Mouse (Mus musculus): ENCODE data around the gene Irgm1. TPM values are rescaled to one million over a fixed set of nuclear protein-coding genes. Genes with fewer than 3 reads are reported as not detected.

The Irgm1 gene
- polyA plus RNA-seq, 1 experiment from 2014 or later = 4.6 TPM

GRCm38 (mm10) chr11:48838879-48839680, 32.4 kb downstream of the Irgm1 start:
- Histone ChIP-seq H3K27me3 (peaks cover 22% of the 10 kb centered on the region), H3K27ac (no peak overlapping the region), H3K9me3 (no peaks in the 10 kb centered on the region), H3K4me1 (peaks cover 13% of the 10 kb centered on the region), H3K4me2 (replicated peaks) (peak overlapping the region; percentile 90), H3K36me3 (no peaks in the 10 kb centered on the region), H3K4me3 (peak overlapping the region; percentile 90), H3K9ac (peak overlapping the region; percentile 84; the same call in 1 of the 2 replicates)
- 66% methylated on average over 10 of the region's 10 CpGs for whole genome bisulfite sequencing
- ATAC-seq (ENCODE audit: low FRiP score, low read depth) = no peak

- WGBS = 3% methylated on average over 16 of the region's 16 CpGs
- no peaks in the 10 kb centered on the region for H3K36me3 ChIP-seq
- peaks cover 13% of the 10 kb centered on the region for H3K4me1 ChIP-seq
- no peak overlapping the region for H3K27ac ChIP-seq
- peak overlapping the region; percentile 90 for H3K4me2 ChIP-seq (replicated peaks)
- peaks cover 22% of the 10 kb centered on the region for H3K27me3 ChIP-seq
- peak overlapping the region; percentile 90 for H3K4me3 ChIP-seq
- no peaks in the 10 kb centered on the region for H3K9me3 ChIP-seq
- 0 out of 2 replicates have a peak, but pooled peaks have one; percentile 14 for ATAC-seq (ENCODE audit: low FRiP score, low read depth)
- peak overlapping the region; percentile 84 for H3K9ac ChIP-seq
Measured at GRCm38 (mm10) chr11:48838181-48838797, 33.2 kb downstream of the Irgm1 start.

GRCm38 (mm10) chr11:48837310-48838180, 33.9 kb downstream of the Irgm1 start:
- Histone ChIP-seq H3K9me3 (no peaks in the 10 kb centered on the region), H3K4me1 (peaks cover 13% of the 10 kb centered on the region), H3K36me3 (no peaks in the 10 kb centered on the region), H3K27ac (0 out of 2 replicates have a peak overlapping the region, but pooled peaks have one; percentile 28), H3K9ac (peak overlapping the region; percentile 84), H3K27me3 (peaks cover 22% of the 10 kb centered on the region), H3K4me2 (replicated peaks) (peak overlapping the region; percentile 90), H3K4me3 (peak overlapping the region; percentile 90)
- ATAC-seq (ENCODE audit: low FRiP score, low read depth) = peak; percentile 10
- 0% methylated on average over 70 of the region's 77 CpGs for whole genome bisulfite sequencing

GRCm38 (mm10) chr11:48836990-48837309, 34.5 kb downstream of the Irgm1 start:
- H3K27ac ChIP-seq = no peak overlapping the region
- no peak for ATAC-seq (ENCODE audit: low FRiP score, low read depth)
- 10% methylated on average over 11 of the region's 11 CpGs for WGBS
- H3K4me1 ChIP-seq = peaks cover 13% of the 10 kb centered on the region
- H3K4me2 ChIP-seq (replicated peaks) = peak overlapping the region; percentile 90
- no peaks in the 10 kb centered on the region for H3K9me3 ChIP-seq
- peak overlapping the region; percentile 84 for H3K9ac ChIP-seq
- peak overlapping the region; percentile 90 for H3K4me3 ChIP-seq
- no peaks in the 10 kb centered on the region for H3K36me3 ChIP-seq
- H3K27me3 ChIP-seq = peaks cover 22% of the 10 kb centered on the region

GRCm38 (mm10) chr11:48835923-48836322, 35.6 kb downstream of the Irgm1 start:
- no peaks in the 10 kb centered on the region for H3K9me3 ChIP-seq
- H3K4me2 ChIP-seq (replicated peaks) = no peak overlapping the region
- no peak for ATAC-seq (ENCODE audit: low FRiP score, low read depth)
- H3K36me3 ChIP-seq = no peaks in the 10 kb centered on the region
- no peak overlapping the region for H3K9ac ChIP-seq
- peaks cover 13% of the 10 kb centered on the region for H3K4me1 ChIP-seq
- peaks cover 22% of the 10 kb centered on the region for H3K27me3 ChIP-seq
- no peak overlapping the region for H3K4me3 ChIP-seq
- no peak overlapping the region for H3K27ac ChIP-seq
- 70% methylated on average over 6 of the region's 6 CpGs for WGBS

GRCm38 (mm10) chr11:48833731-48834639, 37.5 kb downstream of the Irgm1 start:
- Histone ChIP-seq H3K27ac (peak overlapping the region; percentile 65; the same call in 1 of the 2 replicates), H3K9ac (peak overlapping the region; percentile 73), H3K27me3 (peaks cover 15% of the 10 kb centered on the region; the same call in 1 of the 2 replicates), H3K36me3 (no peaks in the 10 kb centered on the region), H3K9me3 (no peaks in the 10 kb centered on the region), H3K4me3 (peak overlapping the region; percentile 62), H3K4me1 (peaks cover 13% of the 10 kb centered on the region), H3K4me2 (replicated peaks) (peak overlapping the region; percentile 63)
- ATAC-seq (ENCODE audit: low FRiP score, low read depth) = peak; percentile 88
- under 1% methylated on average over 30 of the region's 30 CpGs for WGBS

GRCm38 (mm10) chr11:48833078-48833730, 38.3 kb downstream of the Irgm1 start:
- peak overlapping the region; percentile 63 for H3K4me2 ChIP-seq (replicated peaks)
- H3K36me3 ChIP-seq = no peaks in the 10 kb centered on the region
- no peak overlapping the region for H3K9ac ChIP-seq
- H3K27ac ChIP-seq = no peak overlapping the region
- ATAC-seq (ENCODE audit: low FRiP score, low read depth) = no peak
- H3K9me3 ChIP-seq = no peaks in the 10 kb centered on the region
- peaks cover 13% of the 10 kb centered on the region; the same call in 1 of the 2 replicates for H3K27me3 ChIP-seq
- H3K4me3 ChIP-seq = peak overlapping the region; percentile 62
- WGBS = 49% methylated on average over 8 of the region's 9 CpGs
- H3K4me1 ChIP-seq = peaks cover 7% of the 10 kb centered on the region

GRCm38 (mm10) chr11:48831273-48831672, 40.2 kb downstream of the Irgm1 start:
- peaks cover 3% of the 10 kb centered on the region; the same call in 1 of the 2 replicates for H3K27me3 ChIP-seq
- H3K4me3 ChIP-seq = no peak overlapping the region
- no peaks in the 10 kb centered on the region for H3K9me3 ChIP-seq
- no peak overlapping the region for H3K27ac ChIP-seq
- no peaks in the 10 kb centered on the region for H3K36me3 ChIP-seq
- H3K4me2 ChIP-seq (replicated peaks) = no peak overlapping the region
- 0 out of 2 replicates have a peak, but pooled peaks cover 8% of the 10 kb centered on the region for H3K4me1 ChIP-seq
- WGBS = 72% methylated on average over 2 of the region's 2 CpGs
- no peak for ATAC-seq (ENCODE audit: low FRiP score, low read depth)
- no peak overlapping the region for H3K9ac ChIP-seq

GRCm38 (mm10) chr11:48830279-48830678, 41.2 kb downstream of the Irgm1 start:
- Histone ChIP-seq H3K4me3 (no peak overlapping the region), H3K36me3 (no peaks in the 10 kb centered on the region), H3K27me3 (no peaks in the 10 kb centered on the region), H3K4me2 (replicated peaks) (no peak overlapping the region), H3K9ac (no peak overlapping the region), H3K4me1 (0 out of 2 replicates have a peak, but pooled peaks cover 8% of the 10 kb centered on the region), H3K9me3 (no peaks in the 10 kb centered on the region), H3K27ac (no peak overlapping the region)
- ATAC-seq (ENCODE audit: low FRiP score, low read depth) = no peak
- 61% methylated on average over 2 of the region's 2 CpGs for WGBS

- no peak overlapping the region for H3K9ac ChIP-seq
- H3K36me3 ChIP-seq = no peaks in the 10 kb centered on the region
- no peak for ATAC-seq (ENCODE audit: low FRiP score, low read depth)
- 77% methylated on average over 6 of the region's 6 CpGs for WGBS
- no peak overlapping the region for H3K4me2 ChIP-seq (replicated peaks)
- H3K9me3 ChIP-seq = no peaks in the 10 kb centered on the region
- H3K27ac ChIP-seq = no peak overlapping the region
- peaks cover 22% of the 10 kb centered on the region; the same call in 1 of the 2 replicates for H3K4me1 ChIP-seq
- peaks cover 14% of the 10 kb centered on the region for H3K27me3 ChIP-seq
- H3K4me3 ChIP-seq = no peak overlapping the region
Measured at GRCm38 (mm10) chr11:48827926-48828325, 43.6 kb downstream of the Irgm1 start.

Data from limb, embryonic 13.5 days (tissue).